Mouse (Mus musculus): Measurements from ENCODE around the gene Aplf. TPM values are rescaled to one million over a fixed set of nuclear protein-coding genes. Genes with fewer than 3 reads are reported as not detected.
"Not testable (repeated sequence)": the region's sequence is repeated elsewhere in the genome, so short reads cannot be mapped to it uniquely, and the experiment has no call there.

Aplf gene
- polyA plus RNA-seq, 1 experiment from 2014 or later = 10.1 TPM

- H3K9me3 ChIP-seq = no peaks in the 10 kb centered on the region
- no peak overlapping the region for H3K27ac ChIP-seq (replicated peaks)
- peaks cover 5% of the 10 kb centered on the region; the same call in 1 of the 2 replicates for H3K4me1 ChIP-seq
- 0 out of 2 replicates have a peak, but pooled peaks cover 3% of the 10 kb centered on the region for H3K36me3 ChIP-seq
- no peak overlapping the region for H3K4me2 ChIP-seq (replicated peaks)
- WGBS = 93% methylated on average over 9 of the region's 9 CpGs
- no peak overlapping the region for H3K9ac ChIP-seq (replicated peaks)
- no peaks in the 10 kb centered on the region for H3K27me3 ChIP-seq
- H3K4me3 ChIP-seq = no peak overlapping the region
- no peak for ATAC-seq (ENCODE audit: low FRiP score, low read depth)
Measured at GRCm38 (mm10) chr6:87663445-87663844, 8.5 kb downstream of the Aplf start.

- no peaks in the 10 kb centered on the region for H3K9me3 ChIP-seq
- no peak overlapping the region for H3K4me2 ChIP-seq (replicated peaks)
- no peak for ATAC-seq (ENCODE audit: low FRiP score, low read depth)
- no peak overlapping the region for H3K27ac ChIP-seq (replicated peaks)
- no peak overlapping the region for H3K4me3 ChIP-seq
- no peaks in the 10 kb centered on the region for H3K27me3 ChIP-seq
- no peak overlapping the region for H3K9ac ChIP-seq (replicated peaks)
- WGBS = 83% methylated on average over 6 of the region's 6 CpGs
- H3K4me1 ChIP-seq = no peaks in the 10 kb centered on the region
- H3K36me3 ChIP-seq = 0 out of 2 replicates have a peak, but pooled peaks cover 6% of the 10 kb centered on the region
Measured at GRCm38 (mm10) chr6:87662197-87662596, 9.8 kb downstream of the Aplf start.

GRCm38 (mm10) chr6:87661707-87662106 lies 10.3 kb downstream of the Aplf start:
- Histone ChIP-seq H3K9me3 (no peaks in the 10 kb centered on the region), H3K27me3 (no peaks in the 10 kb centered on the region), H3K9ac (replicated peaks) (no peak overlapping the region), H3K4me3 (no peak overlapping the region), H3K27ac (replicated peaks) (no peak overlapping the region), H3K36me3 (0 out of 2 replicates have a peak, but pooled peaks cover 6% of the 10 kb centered on the region), H3K4me2 (replicated peaks) (no peak overlapping the region), H3K4me1 (no peaks in the 10 kb centered on the region)
- WGBS = 89% methylated on average over 2 of the region's 2 CpGs
- ATAC-seq (ENCODE audit: low FRiP score, low read depth) = no peak

- no peak for ATAC-seq (ENCODE audit: low FRiP score, low read depth)
- no peak overlapping the region for H3K9ac ChIP-seq (replicated peaks)
- 96% methylated on average over 4 of the region's 4 CpGs for WGBS
- H3K36me3 ChIP-seq = 0 out of 2 replicates have a peak, but pooled peaks cover 3% of the 10 kb centered on the region
- no peak overlapping the region for H3K4me3 ChIP-seq
- no peaks in the 10 kb centered on the region for H3K9me3 ChIP-seq
- no peak overlapping the region for H3K27ac ChIP-seq (replicated peaks)
- H3K4me1 ChIP-seq = no peaks in the 10 kb centered on the region
- no peaks in the 10 kb centered on the region for H3K27me3 ChIP-seq
- H3K4me2 ChIP-seq (replicated peaks) = no peak overlapping the region
Measured at GRCm38 (mm10) chr6:87658816-87659215, 13.2 kb downstream of the Aplf start.

- Histone ChIP-seq H3K9ac (replicated peaks) (no peak overlapping the region), H3K4me2 (replicated peaks) (no peak overlapping the region), H3K27ac (replicated peaks) (no peak overlapping the region), H3K27me3 (no peaks in the 10 kb centered on the region), H3K4me1 (no peaks in the 10 kb centered on the region), H3K9me3 (no peaks in the 10 kb centered on the region), H3K36me3 (peaks cover 8% of the 10 kb centered on the region; the same call in 1 of the 2 replicates), H3K4me3 (no peak overlapping the region)
- 83% methylated on average over 8 of the region's 8 CpGs for WGBS
- ATAC-seq (ENCODE audit: low FRiP score, low read depth) = no peak
Measured at GRCm38 (mm10) chr6:87653904-87654638, 17.9 kb downstream of the Aplf start.

- H3K27ac ChIP-seq (replicated peaks) = no peak overlapping the region
- no peaks in the 10 kb centered on the region for H3K9me3 ChIP-seq
- H3K9ac ChIP-seq (replicated peaks) = no peak overlapping the region
- WGBS = 88% methylated on average over 3 of the region's 3 CpGs
- no peak for ATAC-seq (ENCODE audit: low FRiP score, low read depth)
- no peak overlapping the region for H3K4me2 ChIP-seq (replicated peaks)
- H3K27me3 ChIP-seq = no peaks in the 10 kb centered on the region
- no peaks in the 10 kb centered on the region for H3K4me1 ChIP-seq
- H3K4me3 ChIP-seq = no peak overlapping the region
- peaks cover 8% of the 10 kb centered on the region; the same call in 1 of the 2 replicates for H3K36me3 ChIP-seq
Measured at GRCm38 (mm10) chr6:87653478-87653877, 18.5 kb downstream of the Aplf start.

- no peak overlapping the region for H3K27ac ChIP-seq (replicated peaks)
- H3K4me1 ChIP-seq = no peaks in the 10 kb centered on the region
- no peak overlapping the region for H3K4me2 ChIP-seq (replicated peaks)
- H3K9ac ChIP-seq (replicated peaks) = no peak overlapping the region
- no peaks in the 10 kb centered on the region for H3K9me3 ChIP-seq
- no peak for ATAC-seq (ENCODE audit: low FRiP score, low read depth)
- 86% methylated on average over 9 of the region's 9 CpGs for WGBS
- H3K27me3 ChIP-seq = no peaks in the 10 kb centered on the region
- H3K36me3 ChIP-seq = peaks cover 6% of the 10 kb centered on the region; the same call in 1 of the 2 replicates
- H3K4me3 ChIP-seq = no peak overlapping the region
Measured at GRCm38 (mm10) chr6:87652670-87653069, 19.3 kb downstream of the Aplf start.

- Histone ChIP-seq H3K36me3 (peaks cover 5% of the 10 kb centered on the region; the same call in 1 of the 2 replicates), H3K27me3 (no peaks in the 10 kb centered on the region), H3K4me3 (no peak overlapping the region), H3K9me3 (no peaks in the 10 kb centered on the region), H3K9ac (replicated peaks) (no peak overlapping the region), H3K4me2 (replicated peaks) (no peak overlapping the region), H3K27ac (replicated peaks) (no peak overlapping the region), H3K4me1 (no peaks in the 10 kb centered on the region)
- WGBS = 86% methylated on average over 5 of the region's 5 CpGs
- ATAC-seq (ENCODE audit: low FRiP score, low read depth) = no peak
Measured at GRCm38 (mm10) chr6:87651787-87652186, 20.2 kb downstream of the Aplf start.

- Histone ChIP-seq H3K36me3 (no peaks in the 10 kb centered on the region), H3K9ac (replicated peaks) (no peak overlapping the region), H3K9me3 (no peaks in the 10 kb centered on the region), H3K4me3 (no peak overlapping the region), H3K27ac (replicated peaks) (no peak overlapping the region), H3K4me1 (no peaks in the 10 kb centered on the region), H3K27me3 (no peaks in the 10 kb centered on the region), H3K4me2 (replicated peaks) (no peak overlapping the region)
- no peak for ATAC-seq (ENCODE audit: low FRiP score, low read depth)
- 81% methylated on average over 11 of the region's 11 CpGs for WGBS
Measured at GRCm38 (mm10) chr6:87638134-87638660, 33.8 kb downstream of the Aplf start.

GRCm38 (mm10) chr6:87632176-87632575 lies 39.8 kb downstream of the Aplf start:
- WGBS = 73% methylated on average over 4 of the region's 4 CpGs
- H3K27ac ChIP-seq (replicated peaks) = no peak overlapping the region
- no peak overlapping the region for H3K4me3 ChIP-seq
- no peaks in the 10 kb centered on the region for H3K9me3 ChIP-seq
- no peak overlapping the region for H3K9ac ChIP-seq (replicated peaks)
- H3K4me2 ChIP-seq (replicated peaks) = no peak overlapping the region
- no peak for ATAC-seq (ENCODE audit: low FRiP score, low read depth)
- no peaks in the 10 kb centered on the region for H3K4me1 ChIP-seq
- H3K36me3 ChIP-seq = peaks cover 8% of the 10 kb centered on the region; the same call in 1 of the 2 replicates
- no peaks in the 10 kb centered on the region for H3K27me3 ChIP-seq

- H3K4me1 ChIP-seq; H3K4me3 ChIP-seq; H3K27me3 ChIP-seq; H3K36me3 ChIP-seq; H3K9me3 ChIP-seq; H3K27ac ChIP-seq (replicated peaks); H3K9ac ChIP-seq (replicated peaks); H3K4me2 ChIP-seq (replicated peaks); ATAC-seq (ENCODE audit: low FRiP score, low read depth): not testable (repeated sequence)
- WGBS = 81% methylated on average over 12 of the region's 15 CpGs
Measured at GRCm38 (mm10) chr6:87628936-87629335, 43.1 kb downstream of the Aplf start.

GRCm38 (mm10) chr6:87623151-87623550 lies 48.8 kb downstream of the Aplf start:
- H3K27me3 ChIP-seq = no peaks in the 10 kb centered on the region
- WGBS = 90% methylated on average over 3 of the region's 3 CpGs
- H3K4me1 ChIP-seq = 0 out of 2 replicates have a peak, but pooled peaks cover 2% of the 10 kb centered on the region
- no peaks in the 10 kb centered on the region for H3K36me3 ChIP-seq
- no peak overlapping the region for H3K4me3 ChIP-seq
- no peaks in the 10 kb centered on the region for H3K9me3 ChIP-seq
- H3K27ac ChIP-seq (replicated peaks) = no peak overlapping the region
- H3K4me2 ChIP-seq (replicated peaks) = no peak overlapping the region
- no peak overlapping the region for H3K9ac ChIP-seq (replicated peaks)
- no peak for ATAC-seq (ENCODE audit: low FRiP score, low read depth)

Data from midbrain, embryonic 12.5 days (tissue).